Mouse (Mus musculus): Measurements from ENCODE around the gene Cyp2u1. TPM values are rescaled to one million over a fixed set of nuclear protein-coding genes. Genes with fewer than 3 reads are reported as not detected.

Cyp2u1 gene
- polyA plus RNA-seq, 1 experiment from 2014 or later: 1.5 TPM

GRCm38 (mm10) chr3:131312340-131312739 lies 9.3 kb upstream of the Cyp2u1 start:
- no peaks in the 10 kb centered on the region for H3K27me3 ChIP-seq (replicated peaks; ENCODE audit: insufficient read depth, low read length)
- 0 out of 2 replicates have a peak, but pooled peaks cover 3% of the 10 kb centered on the region for H3K9me3 ChIP-seq (ENCODE audit: low read length)
- TF ChIP-seq CTCF (IDR thresholded peaks at IDR 0.05): no peak
- TF ChIP-seq EP300 (IDR thresholded peaks at IDR 0.05): no peak
- no peaks in the 10 kb centered on the region for H3K4me1 ChIP-seq (ENCODE audit: insufficient read depth, low read depth, low read length)
- ATAC-seq: no peak
- no peak overlapping the region for H3K4me3 ChIP-seq (ENCODE audit: low read depth, low read length)
- WGBS: 27% methylated on average over 9 of the region's 9 CpGs
- no peak for DNase-seq (ENCODE audit: low spot score)
- no peak overlapping the region for H3K27ac ChIP-seq (ENCODE audit: low read length)
- H3K4me2 ChIP-seq (replicated peaks; ENCODE audit: low read depth, low read length): no peak overlapping the region
- no peaks in the 10 kb centered on the region for H3K36me3 ChIP-seq (ENCODE audit: insufficient read depth, low read length)
- H3K9ac ChIP-seq (replicated peaks; ENCODE audit: low read depth): no peak overlapping the region

- H3K4me1 ChIP-seq (ENCODE audit: insufficient read depth, low read depth, low read length): no peaks in the 10 kb centered on the region
- no peaks in the 10 kb centered on the region for H3K27me3 ChIP-seq (replicated peaks; ENCODE audit: insufficient read depth, low read length)
- no peaks in the 10 kb centered on the region for H3K36me3 ChIP-seq (ENCODE audit: insufficient read depth, low read length)
- DNase-seq (ENCODE audit: low spot score) (no peak), ATAC-seq (no peak)
- H3K9me3 ChIP-seq (ENCODE audit: low read length): 0 out of 2 replicates have a peak, but pooled peaks cover 3% of the 10 kb centered on the region
- TF ChIP-seq EP300 (IDR thresholded peaks at IDR 0.05) (no peak), CTCF (IDR thresholded peaks at IDR 0.05) (no peak)
- 69% methylated on average over 4 of the region's 4 CpGs for WGBS
- no peak overlapping the region for H3K4me3 ChIP-seq (ENCODE audit: low read depth, low read length)
- H3K4me2 ChIP-seq (replicated peaks; ENCODE audit: low read depth, low read length): no peak overlapping the region
- H3K9ac ChIP-seq (replicated peaks; ENCODE audit: low read depth): no peak overlapping the region
- H3K27ac ChIP-seq (ENCODE audit: low read length): no peak overlapping the region
Observed at GRCm38 (mm10) chr3:131310572-131310971, 7.5 kb upstream of the Cyp2u1 start.

- ATAC-seq (no peak), DNase-seq (ENCODE audit: low spot score) (no peak)
- Histone ChIP-seq H3K9ac (replicated peaks; ENCODE audit: low read depth) (no peak overlapping the region), H3K4me3 (ENCODE audit: low read depth, low read length) (no peak overlapping the region), H3K4me2 (replicated peaks; ENCODE audit: low read depth, low read length) (no peak overlapping the region), H3K27me3 (replicated peaks; ENCODE audit: insufficient read depth, low read length) (no peaks in the 10 kb centered on the region), H3K27ac (ENCODE audit: low read length) (no peak overlapping the region), H3K9me3 (ENCODE audit: low read length) (0 out of 2 replicates have a peak, but pooled peaks cover 3% of the 10 kb centered on the region), H3K4me1 (ENCODE audit: insufficient read depth, low read depth, low read length) (0 out of 2 replicates have a peak, but pooled peaks cover 1% of the 10 kb centered on the region), H3K36me3 (ENCODE audit: insufficient read depth, low read length) (no peaks in the 10 kb centered on the region)
- WGBS: 84% methylated on average over 3 of the region's 3 CpGs
- TF ChIP-seq EP300 (IDR thresholded peaks at IDR 0.05) (no peak), CTCF (IDR thresholded peaks at IDR 0.05) (no peak)
Observed at GRCm38 (mm10) chr3:131307811-131308210, 4.8 kb upstream of the Cyp2u1 start.

GRCm38 (mm10) chr3:131306255-131306654 lies 3.2 kb upstream of the Cyp2u1 start:
- no peak overlapping the region for H3K4me2 ChIP-seq (replicated peaks; ENCODE audit: low read depth, low read length)
- DNase-seq (ENCODE audit: low spot score) (no peak), ATAC-seq (no peak)
- no peak overlapping the region for H3K9ac ChIP-seq (replicated peaks; ENCODE audit: low read depth)
- H3K4me3 ChIP-seq (ENCODE audit: low read depth, low read length): no peak overlapping the region
- H3K4me1 ChIP-seq (ENCODE audit: insufficient read depth, low read depth, low read length): 0 out of 2 replicates have a peak, but pooled peaks cover 7% of the 10 kb centered on the region
- H3K27me3 ChIP-seq (replicated peaks; ENCODE audit: insufficient read depth, low read length): no peaks in the 10 kb centered on the region
- H3K36me3 ChIP-seq (ENCODE audit: insufficient read depth, low read length): no peaks in the 10 kb centered on the region
- 0 out of 2 replicates have a peak, but pooled peaks cover 3% of the 10 kb centered on the region for H3K9me3 ChIP-seq (ENCODE audit: low read length)
- no peak for TF ChIP-seq EP300 (IDR thresholded peaks at IDR 0.05)
- TF ChIP-seq CTCF (IDR thresholded peaks at IDR 0.05): no peak
- H3K27ac ChIP-seq (ENCODE audit: low read length): no peak overlapping the region
- WGBS: 88% methylated on average over 7 of the region's 7 CpGs

- Histone ChIP-seq H3K27ac (ENCODE audit: low read length) (no peak overlapping the region), H3K4me2 (replicated peaks; ENCODE audit: low read depth, low read length) (peak overlapping the region; percentile 98), H3K27me3 (replicated peaks; ENCODE audit: insufficient read depth, low read length) (no peaks in the 10 kb centered on the region), H3K9me3 (ENCODE audit: low read length) (no peaks in the 10 kb centered on the region), H3K4me3 (ENCODE audit: low read depth, low read length) (peak overlapping the region; percentile 56), H3K9ac (replicated peaks; ENCODE audit: low read depth) (no peak overlapping the region), H3K36me3 (ENCODE audit: insufficient read depth, low read length) (no peaks in the 10 kb centered on the region), H3K4me1 (ENCODE audit: insufficient read depth, low read depth, low read length) (0 out of 2 replicates have a peak, but pooled peaks cover 7% of the 10 kb centered on the region)
- 25% methylated on average over 5 of the region's 5 CpGs for WGBS
- ATAC-seq (peak; percentile 9; the same call in 1 of the 2 replicates), DNase-seq (ENCODE audit: low spot score) (no peak)
- TF ChIP-seq EP300 (IDR thresholded peaks at IDR 0.05): no peak
- no peak for TF ChIP-seq CTCF (IDR thresholded peaks at IDR 0.05)
Observed at GRCm38 (mm10) chr3:131303320-131303714, 290 bp upstream of the Cyp2u1 start.

GRCm38 (mm10) chr3:131299908-131300307 lies 3.1 kb downstream of the Cyp2u1 start:
- Histone ChIP-seq H3K4me2 (replicated peaks; ENCODE audit: low read depth, low read length) (no peak overlapping the region), H3K27ac (ENCODE audit: low read length) (no peak overlapping the region), H3K27me3 (replicated peaks; ENCODE audit: insufficient read depth, low read length) (no peaks in the 10 kb centered on the region), H3K9ac (replicated peaks; ENCODE audit: low read depth) (no peak overlapping the region), H3K4me3 (ENCODE audit: low read depth, low read length) (no peak overlapping the region), H3K4me1 (ENCODE audit: insufficient read depth, low read depth, low read length) (0 out of 2 replicates have a peak, but pooled peaks cover 7% of the 10 kb centered on the region), H3K36me3 (ENCODE audit: insufficient read depth, low read length) (no peaks in the 10 kb centered on the region), H3K9me3 (ENCODE audit: low read length) (no peaks in the 10 kb centered on the region)
- 7% methylated on average over 6 of the region's 6 CpGs for WGBS
- TF ChIP-seq CTCF (IDR thresholded peaks at IDR 0.05): peak; percentile 82
- TF ChIP-seq EP300 (IDR thresholded peaks at IDR 0.05): no peak
- ATAC-seq (no peak), DNase-seq (ENCODE audit: low spot score) (peak; percentile 79)

- H3K27me3 ChIP-seq (replicated peaks; ENCODE audit: insufficient read depth, low read length): no peaks in the 10 kb centered on the region
- H3K9ac ChIP-seq (replicated peaks; ENCODE audit: low read depth): no peak overlapping the region
- DNase-seq (ENCODE audit: low spot score): no peak
- H3K4me3 ChIP-seq (ENCODE audit: low read depth, low read length): no peak overlapping the region
- H3K27ac ChIP-seq (ENCODE audit: low read length): no peak overlapping the region
- no peak for ATAC-seq
- H3K4me2 ChIP-seq (replicated peaks; ENCODE audit: low read depth, low read length): no peak overlapping the region
- no peaks in the 10 kb centered on the region for H3K36me3 ChIP-seq (ENCODE audit: insufficient read depth, low read length)
- no peak for TF ChIP-seq CTCF (IDR thresholded peaks at IDR 0.05)
- no peak for TF ChIP-seq EP300 (IDR thresholded peaks at IDR 0.05)
- 61% methylated on average over 9 of the region's 9 CpGs for WGBS
- no peaks in the 10 kb centered on the region for H3K9me3 ChIP-seq (ENCODE audit: low read length)
- H3K4me1 ChIP-seq (ENCODE audit: insufficient read depth, low read depth, low read length): 0 out of 2 replicates have a peak, but pooled peaks cover 7% of the 10 kb centered on the region
Observed at GRCm38 (mm10) chr3:131299078-131299477, 3.9 kb downstream of the Cyp2u1 start.

Measured in lung, postnatal 0 days (tissue).